Mouse (Mus musculus) limb, embryonic 10.5 days (tissue): ENCODE results near the gene Itga4. TPM values are rescaled to one million over a fixed set of nuclear protein-coding genes. Genes with fewer than 3 reads are reported as not detected.

ENCODE experiments used
- DNase-seq: peaks from one replicate; pipeline ENCODE4 v3.0.0-alpha.2; 2017; ENCODE audit warnings: low spot score
- H3K27ac ChIP-seq: fragments of 300-500 bp; sonication (generic); 2 replicates; pipeline ENCODE4 v1.5.1; 2016; ENCODE audit warnings: mild to moderate bottlenecking
- H3K27me3 ChIP-seq: fragments of 300-500 bp; sonication (generic); 2 replicates; pipeline ENCODE4 v1.6.1; 2016; ENCODE audit warnings: low read depth, mild to moderate bottlenecking; ENCODE audit not compliant: poor library complexity, severe bottlenecking
- H3K36me3 ChIP-seq: fragments of 300-500 bp; sonication (generic); 2 replicates; pipeline ENCODE4 v1.6.1; 2016; ENCODE audit warnings: mild to moderate bottlenecking, moderate library complexity
- H3K4me1 ChIP-seq: fragments of 300-500 bp; sonication (generic); 2 replicates; pipeline ENCODE4 v1.6.1; 2016
- H3K4me3 ChIP-seq: fragments of 300-500 bp; sonication (generic); 2 replicates; pipeline ENCODE4 v1.5.1; 2016; ENCODE audit warnings: mild to moderate bottlenecking, moderate library complexity
- H3K9me3 ChIP-seq: fragments of 300-500 bp; sonication (generic); replicated peaks from 2 replicates; pipeline ENCODE4 v1.6.1; 2016; ENCODE audit warnings: mild to moderate bottlenecking
- WGBS: fragments of 180-500 bp; shearing (Covaris S2); methylation state at CpG from one replicate; pipeline ENCODE4 v1.1.7; 2016; 5-methylcytosine and 5-hydroxymethylcytosine counted together
- polyA plus RNA-seq: library from polyadenylated mRNA; unstranded; fragments of >200 nt; fragmentation: Nextera tagmentation; extraction: Ambion mirVana; gene quantifications from 2 replicates; pipeline ENCODE4 v1.2.1, GENCODE M21; 2016

Gene Itga4
- polyA plus RNA-seq, 1 experiment from 2014 or later: 5.2 TPM

DNA sequence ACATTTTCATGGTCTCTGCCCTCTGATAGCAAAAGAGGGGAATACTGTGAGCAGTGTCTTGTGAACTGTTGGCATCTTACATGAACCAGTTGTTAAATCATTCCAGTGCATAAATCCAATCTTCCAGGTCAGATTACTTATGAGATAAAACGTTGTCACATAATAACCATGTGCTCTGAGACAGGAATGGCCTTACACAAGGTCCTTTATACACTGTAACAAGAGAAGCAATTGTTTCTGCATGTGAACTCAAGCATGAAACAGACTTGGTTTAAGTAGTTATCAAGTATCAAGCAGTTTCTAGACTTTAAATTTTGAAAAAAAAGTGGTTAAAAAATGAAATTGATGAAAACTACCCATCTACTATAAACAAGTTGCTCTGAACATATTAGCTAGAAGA, 4.7 kb upstream of the Itga4 start:
- Histone ChIP-seq H3K36me3 (no peaks in the 10 kb centered on the region), H3K27ac (no peak overlapping the region), H3K4me1 (peaks cover 10% of the 10 kb centered on the region), H3K9me3 (no peaks in the 10 kb centered on the region), H3K4me3 (no peak overlapping the region), H3K27me3 (peaks cover 6% of the 10 kb centered on the region)
- WGBS: 47% methylated on average over 1 of the region's 1 CpGs
- no peak for DNase-seq

DNA sequence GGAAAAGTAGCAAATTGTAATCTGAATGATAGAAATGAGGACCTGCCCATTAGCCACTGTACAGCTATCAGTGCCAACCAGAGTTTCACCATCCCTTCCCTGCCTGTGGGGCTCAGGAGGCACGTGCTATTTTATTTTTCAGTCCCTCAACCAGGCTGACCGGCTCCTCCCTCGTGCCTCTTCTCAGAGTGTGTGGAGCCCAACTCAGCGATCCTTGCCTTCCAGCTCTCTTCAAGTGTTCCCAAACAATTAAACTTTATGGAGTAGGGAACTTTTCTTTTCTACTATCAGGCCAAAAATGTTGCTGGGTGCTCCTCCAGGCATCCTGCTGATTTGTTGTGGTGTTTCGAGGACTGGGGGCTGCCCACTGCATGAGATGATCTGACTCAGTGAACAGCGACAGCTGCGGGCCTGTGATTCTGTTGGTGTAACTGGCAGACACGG, 1.4 kb upstream of the Itga4 start:
- H3K36me3 ChIP-seq: no peaks in the 10 kb centered on the region
- peaks cover 21% of the 10 kb centered on the region for H3K27me3 ChIP-seq
- DNase-seq: no peak
- no peak overlapping the region for H3K4me3 ChIP-seq
- peaks cover 22% of the 10 kb centered on the region for H3K4me1 ChIP-seq
- 71% methylated on average over 8 of the region's 8 CpGs for WGBS
- H3K27ac ChIP-seq: no peak overlapping the region
- H3K9me3 ChIP-seq: no peaks in the 10 kb centered on the region

- peaks cover 21% of the 10 kb centered on the region for H3K27me3 ChIP-seq
- peak overlapping the region; percentile 68 for H3K4me3 ChIP-seq
- no peaks in the 10 kb centered on the region for H3K9me3 ChIP-seq
- peak overlapping the region; percentile 77 for H3K27ac ChIP-seq
- H3K4me1 ChIP-seq: peaks cover 22% of the 10 kb centered on the region
- H3K36me3 ChIP-seq: no peaks in the 10 kb centered on the region
- no peak for DNase-seq
- WGBS: 68% methylated on average over 3 of the region's 3 CpGs
Measured at GRCm38 (mm10) chr2:79254588-79255191, 536 bp upstream of the Itga4 start.

DNA sequence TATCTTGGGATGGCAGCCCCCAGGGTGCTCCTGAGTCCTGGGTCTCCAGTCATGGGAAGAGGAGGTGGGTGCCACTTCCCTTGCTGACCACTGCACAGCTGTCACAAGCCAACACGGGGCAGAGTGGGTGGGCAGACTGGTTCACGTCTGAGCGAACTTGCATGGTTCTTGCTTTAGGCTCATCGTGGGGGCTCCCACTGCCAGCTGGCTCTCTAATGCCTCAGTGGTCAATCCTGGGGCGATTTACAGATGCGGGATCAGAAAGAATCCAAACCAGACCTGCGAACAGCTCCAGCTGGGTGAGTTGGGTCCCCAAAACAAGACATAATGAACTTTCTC, 744 bp downstream of the Itga4 start:
- no peaks in the 10 kb centered on the region for H3K9me3 ChIP-seq
- 18% methylated on average over 7 of the region's 7 CpGs for WGBS
- H3K27ac ChIP-seq: peak overlapping the region; percentile 77
- H3K27me3 ChIP-seq: peaks cover 21% of the 10 kb centered on the region
- H3K36me3 ChIP-seq: no peaks in the 10 kb centered on the region
- H3K4me3 ChIP-seq: peak overlapping the region; percentile 68
- peaks cover 22% of the 10 kb centered on the region for H3K4me1 ChIP-seq
- no peak for DNase-seq

- 91% methylated on average over 1 of the region's 1 CpGs for WGBS
Measured at GRCm38 (mm10) chr2:79256376-79256775, 1.1 kb downstream of the Itga4 start.

GRCm38 (mm10) chr2:79256880-79257279, 1.7 kb downstream of the Itga4 start:
- H3K4me1 ChIP-seq: peaks cover 22% of the 10 kb centered on the region
- H3K27ac ChIP-seq: no peak overlapping the region
- no peaks in the 10 kb centered on the region for H3K36me3 ChIP-seq
- no peak overlapping the region for H3K4me3 ChIP-seq
- H3K9me3 ChIP-seq: no peaks in the 10 kb centered on the region
- peaks cover 21% of the 10 kb centered on the region for H3K27me3 ChIP-seq
- 51% methylated on average over 4 of the region's 4 CpGs for WGBS
- DNase-seq: no peak

More at GRCm38 (mm10) chr2:79256376-79256775, 1.1 kb downstream of the Itga4 start:
- Histone ChIP-seq H3K27ac (no peak overlapping the region), H3K36me3 (no peaks in the 10 kb centered on the region), H3K4me1 (peaks cover 22% of the 10 kb centered on the region), H3K27me3 (peaks cover 21% of the 10 kb centered on the region), H3K4me3 (peak overlapping the region; percentile 68), H3K9me3 (no peaks in the 10 kb centered on the region)
- DNase-seq: no peak

GRCm38 (mm10) chr2:79257411-79257810, 2.2 kb downstream of the Itga4 start:
- H3K36me3 ChIP-seq: no peaks in the 10 kb centered on the region
- no peak overlapping the region for H3K27ac ChIP-seq
- DNase-seq: no peak
- WGBS: 82% methylated on average over 4 of the region's 4 CpGs
- H3K4me3 ChIP-seq: no peak overlapping the region
- H3K9me3 ChIP-seq: no peaks in the 10 kb centered on the region
- H3K27me3 ChIP-seq: peaks cover 21% of the 10 kb centered on the region
- peaks cover 22% of the 10 kb centered on the region for H3K4me1 ChIP-seq

DNA sequence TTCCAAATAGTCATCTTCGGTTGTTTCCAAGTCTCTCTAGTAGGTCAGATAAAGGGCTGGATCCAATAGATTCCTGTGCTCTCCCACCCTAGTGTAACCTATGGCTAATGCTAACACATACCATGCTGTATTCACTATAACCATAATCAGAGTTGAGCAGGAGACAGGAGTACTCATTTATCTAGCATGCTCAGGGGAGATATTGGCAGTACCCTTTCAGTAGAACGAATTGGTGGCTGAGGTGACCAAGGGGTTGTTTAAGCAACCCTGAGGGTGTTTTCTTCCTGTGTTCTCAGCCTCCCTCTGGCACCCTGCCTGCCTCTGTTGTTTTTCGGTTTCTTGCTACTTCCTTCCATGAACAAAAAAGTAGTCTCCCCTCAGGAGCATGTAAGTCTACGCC, 4.1 kb downstream of the Itga4 start:
- Histone ChIP-seq H3K27ac (no peak overlapping the region), H3K9me3 (no peaks in the 10 kb centered on the region), H3K4me3 (no peak overlapping the region), H3K36me3 (no peaks in the 10 kb centered on the region), H3K4me1 (peaks cover 22% of the 10 kb centered on the region), H3K27me3 (peaks cover 15% of the 10 kb centered on the region; the same call in 1 of the 2 replicates)
- 82% methylated on average over 4 of the region's 4 CpGs for WGBS
- no peak for DNase-seq

DNA sequence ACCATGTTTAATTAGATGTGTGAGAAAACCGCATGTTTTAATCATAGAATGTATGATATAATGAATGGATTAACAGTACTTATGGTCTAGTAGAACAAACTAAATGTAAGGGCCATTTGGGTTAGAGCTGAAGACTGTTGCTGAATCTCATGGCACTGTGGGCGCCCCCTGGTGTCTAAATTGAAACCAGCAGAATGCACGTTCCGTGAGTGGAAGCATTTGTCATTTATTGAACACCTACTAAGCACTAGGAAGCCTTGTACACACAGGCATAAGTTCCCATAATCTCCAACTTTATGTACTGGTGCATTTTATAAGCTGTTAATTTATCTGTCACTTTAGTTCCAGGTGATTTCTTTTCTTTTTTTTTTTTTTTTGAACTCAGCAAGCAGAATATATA, 10.4 kb downstream of the Itga4 start:
- Histone ChIP-seq H3K4me1 (no peaks in the 10 kb centered on the region), H3K36me3 (no peaks in the 10 kb centered on the region), H3K27me3 (no peaks in the 10 kb centered on the region), H3K4me3 (no peak overlapping the region), H3K9me3 (no peaks in the 10 kb centered on the region), H3K27ac (no peak overlapping the region)
- peak; percentile 53 for DNase-seq
- WGBS: 34% methylated on average over 4 of the region's 4 CpGs

- H3K36me3 ChIP-seq: no peaks in the 10 kb centered on the region
- no peaks in the 10 kb centered on the region for H3K4me1 ChIP-seq
- no peak for DNase-seq
- no peak overlapping the region for H3K4me3 ChIP-seq
- WGBS: 88% methylated on average over 3 of the region's 3 CpGs
- H3K9me3 ChIP-seq: no peaks in the 10 kb centered on the region
- H3K27me3 ChIP-seq: no peaks in the 10 kb centered on the region
- H3K27ac ChIP-seq: no peak overlapping the region
Measured at GRCm38 (mm10) chr2:79266480-79266879, 11.3 kb downstream of the Itga4 start.

DNA sequence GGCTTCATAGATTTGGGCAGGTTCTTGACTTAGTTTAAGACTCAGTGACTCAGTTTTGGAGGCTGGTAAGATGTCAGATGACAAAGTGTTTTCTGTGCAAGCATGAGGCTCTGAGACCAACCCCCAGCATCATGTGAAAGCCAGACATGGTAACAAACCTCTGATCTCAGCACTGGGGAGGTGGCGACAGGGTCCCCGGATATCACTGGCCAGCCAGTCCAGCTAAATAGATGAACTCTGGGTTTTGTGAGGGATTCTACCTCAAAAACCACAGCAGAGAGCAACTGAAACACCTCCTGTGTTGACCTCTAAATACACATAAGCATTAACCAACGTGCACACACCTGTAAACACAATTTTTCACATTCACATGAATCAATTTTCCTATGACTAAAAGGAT, 12.0 kb downstream of the Itga4 start:
- H3K27ac ChIP-seq: no peak overlapping the region
- WGBS: 85% methylated on average over 3 of the region's 3 CpGs
- H3K4me1 ChIP-seq: no peaks in the 10 kb centered on the region
- H3K27me3 ChIP-seq: no peaks in the 10 kb centered on the region
- H3K36me3 ChIP-seq: no peaks in the 10 kb centered on the region
- DNase-seq: no peak
- no peaks in the 10 kb centered on the region for H3K9me3 ChIP-seq
- no peak overlapping the region for H3K4me3 ChIP-seq

DNA sequence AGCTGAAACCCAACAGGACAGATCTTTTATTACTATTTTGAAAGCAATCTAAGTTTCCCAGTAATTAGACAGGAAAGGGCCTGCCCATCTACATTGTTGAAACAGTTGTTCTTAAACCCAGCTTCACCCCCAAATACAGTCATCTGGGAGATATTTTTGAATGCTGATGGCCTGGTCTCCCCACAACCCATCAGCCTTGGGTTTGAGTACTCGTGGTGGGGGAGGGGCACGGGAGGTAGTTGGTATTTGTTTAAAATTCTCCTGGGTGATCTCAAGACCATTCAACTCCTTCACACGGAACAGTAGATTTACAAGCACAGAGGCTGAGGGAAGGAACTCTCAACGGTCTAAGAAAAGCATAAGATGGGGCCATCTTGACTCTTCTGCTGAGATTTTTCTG, 13.6 kb downstream of the Itga4 start:
- Histone ChIP-seq H3K36me3 (no peaks in the 10 kb centered on the region), H3K9me3 (no peaks in the 10 kb centered on the region), H3K27me3 (no peaks in the 10 kb centered on the region), H3K4me3 (no peak overlapping the region), H3K4me1 (no peaks in the 10 kb centered on the region), H3K27ac (no peak overlapping the region)
- no peak for DNase-seq
- WGBS: 80% methylated on average over 4 of the region's 4 CpGs

- H3K4me1 ChIP-seq: no peaks in the 10 kb centered on the region
- DNase-seq: no peak
- no peaks in the 10 kb centered on the region for H3K27me3 ChIP-seq
- no peaks in the 10 kb centered on the region for H3K36me3 ChIP-seq
- H3K9me3 ChIP-seq: no peaks in the 10 kb centered on the region
- H3K4me3 ChIP-seq: no peak overlapping the region
- H3K27ac ChIP-seq: no peak overlapping the region
- 58% methylated on average over 3 of the region's 3 CpGs for WGBS
Measured at GRCm38 (mm10) chr2:79270034-79270535, 14.9 kb downstream of the Itga4 start.

DNA sequence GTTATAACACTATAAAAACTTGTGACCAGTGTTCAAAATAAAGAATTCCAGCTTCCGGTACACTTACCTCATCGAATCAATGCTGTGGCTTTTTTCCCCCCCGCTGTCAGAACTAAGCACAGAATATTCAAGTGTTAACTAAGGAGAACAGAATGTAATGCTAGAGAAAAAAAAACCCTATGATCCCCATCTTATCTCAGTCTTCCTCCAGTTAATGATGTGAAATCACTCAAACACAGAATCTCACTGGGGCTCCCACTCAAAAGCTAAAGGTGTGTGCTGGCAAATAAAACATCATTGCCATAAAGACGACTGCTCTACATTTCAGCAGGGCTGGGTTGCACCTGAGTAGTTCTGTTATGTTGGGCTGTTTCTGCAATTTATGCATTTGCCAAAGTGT, 16.6 kb downstream of the Itga4 start:
- 91% methylated on average over 4 of the region's 4 CpGs for WGBS

More for the DNA sequence above, 16.6 kb downstream of the Itga4 start:
- no peak for DNase-seq
- H3K4me3 ChIP-seq: no peak overlapping the region
- H3K36me3 ChIP-seq: no peaks in the 10 kb centered on the region
- H3K4me1 ChIP-seq: no peaks in the 10 kb centered on the region
- no peaks in the 10 kb centered on the region for H3K27me3 ChIP-seq
- H3K9me3 ChIP-seq: no peaks in the 10 kb centered on the region
- H3K27ac ChIP-seq: no peak overlapping the region
